Mouse (Mus musculus) adrenal gland, adult (tissue): ENCODE measurements around the gene Olfr1047.
A peak's percentile ranks its signal among the peaks of the same experiment; 100 is the strongest.
"Not testable (repeated sequence)": the region's sequence is repeated elsewhere in the genome, so short reads cannot be mapped to it uniquely, and the experiment has no call there.

Experiments
- DNase-seq, 2 experiments: peaks; one replicate each; pipeline ENCODE4 v3.0.0; 2022 to 2023; ENCODE audit warnings: low spot score in 1 of 2; ENCODE audit not compliant: inconsistent age in 2 of 2

The Olfr1047 gene

GRCm38 (mm10) chr2:86231301-86231700 lies at the start of gene Olfr1047:
TSS of gene Olfr1047 (minus strand) at chr2:86231401.
- DNase-seq, result no peak

- DNase-seq, result not testable (repeated sequence)
Observed at GRCm38 (mm10) chr2:86278988-86279387, 47.8 kb upstream of the Olfr1047 start, which contains the start of gene Olfr1051. TSS of gene Olfr1051 (minus strand) at chr2:86279088.

- not testable (repeated sequence) for DNase-seq
Observed at GRCm38 (mm10) chr2:86258228-86258627, 27.0 kb upstream of the Olfr1047 start, which contains the start of gene Olfr1049. TSS of gene Olfr1049 (minus strand) at chr2:86258328.

GRCm38 (mm10) chr2:86240189-86240588 lies 9.0 kb upstream of the Olfr1047 start, which contains the start of gene Olfr1048:
TSS of gene Olfr1048 (minus strand) at chr2:86240289.
- no peak for DNase-seq

- no peak for DNase-seq
Observed at GRCm38 (mm10) chr2:86219214-86219613, 12.0 kb downstream of the Olfr1047 start, which contains the start of gene Olfr1046. TSS of gene Olfr1046 (minus strand) at chr2:86219314.

GRCm38 (mm10) chr2:86202909-86203308 lies 28.3 kb downstream of the Olfr1047 start, which contains the start of gene Olfr1045:
TSS of gene Olfr1045 (minus strand) at chr2:86203009.
- DNase-seq, result peak in 1 of 2 experiments; percentile 0

- DNase-seq, result no peak
Observed at GRCm38 (mm10) chr2:86195863-86196262, 35.3 kb downstream of the Olfr1047 start.

- DNase-seq, result no peak
Observed at GRCm38 (mm10) chr2:86185583-86185982, 45.6 kb downstream of the Olfr1047 start, which contains the start of gene Olfr52. TSS of gene Olfr52 (minus strand) at chr2:86185683.

- DNase-seq, result no peak
Observed at GRCm38 (mm10) chr2:86179950-86180349, 51.3 kb downstream of the Olfr1047 start.

- no peak for DNase-seq
Observed at GRCm38 (mm10) chr2:86177720-86178119, 53.5 kb downstream of the Olfr1047 start, which contains the start of gene Olfr1044. TSS of gene Olfr1044 (minus strand) at chr2:86177820.
